Mouse (Mus musculus) hindbrain, embryonic 12.5 days (tissue): ENCODE data around the gene Hspg2. TPM values are rescaled to one million over a fixed set of nuclear protein-coding genes. Genes with fewer than 3 reads are reported as not detected.
"Not testable (repeated sequence)": the region's sequence is repeated elsewhere in the genome, so short reads cannot be mapped to it uniquely, and the experiment has no call there.

Source experiments
- ATAC-seq: fragments of 200-750 bp; cut with Nextera tagmentation; 2 replicates; pipeline ENCODE4 v1.8.0; 2017; ENCODE audit warnings: moderate TSS enrichment; ENCODE audit not compliant: low FRiP score
- H3K27ac ChIP-seq: fragments of 300-500 bp; sonication (generic); 2 replicates; pipeline ENCODE4 v1.5.1; 2016; ENCODE audit warnings: mild to moderate bottlenecking
- H3K27me3 ChIP-seq: fragments of 300-500 bp; sonication (generic); 2 replicates; pipeline ENCODE4 v1.6.1; 2016; ENCODE audit warnings: mild to moderate bottlenecking
- H3K36me3 ChIP-seq: fragments of 300-500 bp; sonication (generic); 2 replicates; pipeline ENCODE4 v1.6.1; 2016; ENCODE audit warnings: mild to moderate bottlenecking
- H3K4me1 ChIP-seq: fragments of 300-500 bp; sonication (generic); 2 replicates; pipeline ENCODE4 v1.6.1; 2016
- H3K4me2 ChIP-seq: fragments of 300-500 bp; sonication (generic); replicated peaks from 2 replicates; pipeline ENCODE4 v1.6.1; 2016; ENCODE audit warnings: mild to moderate bottlenecking
- H3K4me3 ChIP-seq: fragments of 300-500 bp; sonication (generic); 2 replicates; pipeline ENCODE4 v1.5.1; 2016; ENCODE audit warnings: mild to moderate bottlenecking
- H3K9ac ChIP-seq: fragments of 300-500 bp; sonication (generic); 2 replicates; pipeline ENCODE4 v1.6.1; 2016; ENCODE audit warnings: mild to moderate bottlenecking, moderate library complexity
- H3K9me3 ChIP-seq: fragments of 300-500 bp; sonication (generic); replicated peaks from 2 replicates; pipeline ENCODE4 v1.6.1; 2016; ENCODE audit warnings: mild to moderate bottlenecking
- WGBS: fragments of 180-500 bp; shearing (Covaris S2); methylation state at CpG from one replicate; pipeline ENCODE4 v1.1.7; 2016; 5-methylcytosine and 5-hydroxymethylcytosine counted together
- polyA plus RNA-seq: library from polyadenylated mRNA; unstranded; fragments of >200 nt; fragmentation: Nextera tagmentation; extraction: Ambion mirVana; gene quantifications from 2 replicates; pipeline ENCODE4 v1.2.1, GENCODE M21; 2016

Gene Hspg2
- 14.7 and 15.0 TPM in 2 replicates for polyA plus RNA-seq

DNA sequence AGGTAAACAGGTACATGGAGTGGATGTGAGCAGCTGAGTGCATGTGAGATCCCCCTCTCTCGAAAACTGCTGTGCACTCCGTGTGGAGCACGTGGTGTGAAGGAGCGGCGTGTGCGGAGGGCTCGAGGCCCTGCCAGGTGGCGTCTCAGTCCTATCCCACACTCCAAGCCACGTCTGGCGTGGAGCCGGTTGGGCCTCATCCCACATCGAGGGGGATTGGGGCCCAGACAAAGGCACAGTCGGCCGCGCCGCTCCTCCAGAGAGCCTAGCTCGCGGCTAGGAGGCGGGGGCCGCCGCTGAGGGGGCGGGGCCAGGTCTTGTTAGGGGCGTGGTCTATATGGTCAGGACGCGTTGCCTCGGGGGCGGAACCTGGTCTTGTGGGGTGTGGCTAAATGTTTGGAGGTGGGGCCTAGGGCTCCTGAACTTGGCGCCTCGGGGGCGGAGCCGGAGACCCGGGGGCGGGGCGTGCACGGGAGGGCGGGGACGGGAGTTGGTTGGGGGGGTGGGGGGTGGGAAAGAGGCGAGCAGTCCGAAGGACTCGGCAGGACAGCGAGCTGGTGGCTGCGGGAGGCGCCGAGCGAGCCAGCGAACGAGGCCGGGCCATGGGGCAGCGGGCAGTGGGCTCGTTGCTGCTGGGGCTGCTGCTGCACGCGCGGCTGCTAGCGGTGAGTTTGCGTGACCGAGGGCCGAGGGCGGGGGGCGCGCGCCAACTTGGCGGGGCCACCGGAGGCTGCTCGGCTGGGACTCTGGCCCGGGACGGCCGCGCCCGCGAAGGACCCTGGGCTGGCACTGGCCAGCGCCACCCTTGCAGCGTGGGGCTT, at the start of gene Hspg2:
Gene Hspg2, plus strand, starts transcription at position 510 of the 821 bp plus-strand sequence.
- under 1% methylated on average over 62 of the region's 72 CpGs for WGBS
- 0 out of 2 replicates have a peak, but pooled peaks cover 6% of the 10 kb centered on the region for H3K27me3 ChIP-seq
- peak within 1 kb of the TSS; percentile 75 for H3K9ac ChIP-seq
- H3K36me3 ChIP-seq, result no peaks in the 10 kb centered on the region
- H3K4me1 ChIP-seq, result peaks cover 30% of the 10 kb centered on the region
- peak within 1 kb of the TSS; percentile 24; the same call in 1 of the 2 replicates for H3K27ac ChIP-seq
- H3K4me3 ChIP-seq, result peak within 1 kb of the TSS; percentile 62
- H3K9me3 ChIP-seq, result no peaks in the 10 kb centered on the region
- peak within 1 kb of the TSS; percentile 93 for H3K4me2 ChIP-seq
- peak; percentile 88 for ATAC-seq

- Histone ChIP-seq H3K9ac (no peak within 1 kb of the TSS), H3K9me3 (no peaks in the 10 kb centered on the region), H3K27me3 (no peaks in the 10 kb centered on the region), H3K4me2 (no peak within 1 kb of the TSS), H3K4me1 (no peaks in the 10 kb centered on the region), H3K27ac (no peak within 1 kb of the TSS), H3K36me3 (no peaks in the 10 kb centered on the region), H3K4me3 (no peak within 1 kb of the TSS)
- ATAC-seq, result no peak
- WGBS, result 97% methylated on average over 4 of the region's 4 CpGs
Measured at GRCm38 (mm10) chr4:137430502-137430901, 38.1 kb upstream of the Hspg2 start, which contains the start of gene Cela3b. TSS of gene Cela3b (minus strand) at chr4:137430540.

- not testable (repeated sequence) for H3K4me1 ChIP-seq, H3K4me3 ChIP-seq, H3K36me3 ChIP-seq, H3K4me2 ChIP-seq, H3K27ac ChIP-seq, H3K27me3 ChIP-seq, ATAC-seq, H3K9me3 ChIP-seq, H3K9ac ChIP-seq
- WGBS, result 84% methylated on average over 10 of the region's 10 CpGs
Measured at GRCm38 (mm10) chr4:137432700-137433550, 35.6 kb upstream of the Hspg2 start.

DNA sequence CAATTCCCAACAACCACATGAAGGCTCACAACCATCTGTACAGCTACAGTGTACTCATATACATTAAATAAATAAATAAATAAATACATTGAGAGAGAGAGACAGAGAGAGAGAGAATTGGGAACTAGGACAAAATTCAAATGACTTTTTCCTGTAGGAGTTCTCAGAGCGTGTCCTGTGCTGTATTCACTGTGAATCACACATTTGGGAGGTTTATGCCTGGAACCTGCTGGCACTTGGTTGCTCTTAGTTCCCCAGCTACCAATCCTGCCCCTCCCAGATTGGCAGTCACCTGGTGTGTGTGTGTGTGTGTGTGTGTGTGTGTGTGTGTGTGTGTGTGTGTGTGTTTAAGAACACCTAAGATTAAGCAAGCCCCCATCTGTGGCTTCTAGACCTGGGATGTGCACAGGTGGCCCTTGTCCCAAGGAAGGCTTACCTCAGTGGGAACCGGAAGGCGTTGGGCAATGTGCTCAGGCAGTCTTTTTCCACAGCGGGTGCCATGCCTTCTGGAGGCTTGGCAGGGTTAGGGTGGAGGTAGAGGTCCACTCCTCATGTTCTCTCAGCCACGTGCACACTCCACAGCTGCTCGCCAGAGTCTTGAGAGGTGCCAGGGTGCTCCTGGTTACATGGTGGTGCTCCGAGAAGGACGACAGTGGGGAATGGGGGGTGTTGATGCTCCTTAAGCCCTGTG, 31.4 kb upstream of the Hspg2 start:
- no peak for ATAC-seq
- H3K4me1 ChIP-seq, result no peaks in the 10 kb centered on the region
- H3K9me3 ChIP-seq, result no peaks in the 10 kb centered on the region
- H3K4me3 ChIP-seq, result no peak overlapping the region
- H3K9ac ChIP-seq, result no peak overlapping the region
- no peaks in the 10 kb centered on the region for H3K36me3 ChIP-seq
- H3K27me3 ChIP-seq, result no peaks in the 10 kb centered on the region
- WGBS, result 93% methylated on average over 8 of the region's 8 CpGs
- H3K4me2 ChIP-seq, result no peak overlapping the region
- no peak overlapping the region for H3K27ac ChIP-seq

DNA sequence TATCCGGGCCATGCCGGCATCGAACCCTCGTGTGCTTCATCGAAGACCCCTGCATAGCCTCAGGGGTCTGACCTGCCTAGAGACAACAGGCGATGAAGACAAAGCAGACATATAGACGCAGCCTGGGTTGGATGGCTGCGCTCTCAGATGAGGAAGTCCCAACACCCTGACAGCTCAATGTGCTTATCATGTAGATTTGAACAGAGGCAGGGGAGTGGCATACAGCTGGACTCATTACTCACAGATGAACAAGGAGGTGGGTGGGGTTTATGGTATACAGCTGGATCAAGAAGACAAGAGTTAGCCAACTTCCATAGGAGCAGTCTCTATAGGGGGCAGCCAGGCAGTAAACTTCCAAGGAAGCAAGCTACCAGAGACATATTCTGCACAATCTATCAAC, 29.7 kb upstream of the Hspg2 start:
- H3K36me3 ChIP-seq, result no peaks in the 10 kb centered on the region
- ATAC-seq, result no peak
- H3K9me3 ChIP-seq, result no peaks in the 10 kb centered on the region

GRCm38 (mm10) chr4:137441332-137441731, 27.2 kb upstream of the Hspg2 start:
- ATAC-seq, result no peak
- H3K9me3 ChIP-seq, result no peaks in the 10 kb centered on the region
- WGBS, result 91% methylated on average over 4 of the region's 4 CpGs
- H3K9ac ChIP-seq, result no peak overlapping the region
- no peak overlapping the region for H3K27ac ChIP-seq
- H3K27me3 ChIP-seq, result no peaks in the 10 kb centered on the region
- H3K36me3 ChIP-seq, result no peaks in the 10 kb centered on the region
- no peaks in the 10 kb centered on the region for H3K4me1 ChIP-seq
- H3K4me2 ChIP-seq, result no peak overlapping the region
- H3K4me3 ChIP-seq, result no peak overlapping the region

More for the DNA sequence above, 29.7 kb upstream of the Hspg2 start:
- whole genome bisulfite sequencing, result 91% methylated on average over 8 of the region's 8 CpGs
- no peak overlapping the region for H3K9ac ChIP-seq
- H3K4me1 ChIP-seq, result no peaks in the 10 kb centered on the region
- H3K27me3 ChIP-seq, result no peaks in the 10 kb centered on the region
- no peak overlapping the region for H3K27ac ChIP-seq
- H3K4me2 ChIP-seq, result no peak overlapping the region
- no peak overlapping the region for H3K4me3 ChIP-seq

GRCm38 (mm10) chr4:137443625-137444024, 24.9 kb upstream of the Hspg2 start:
- 36% methylated on average over 5 of the region's 5 CpGs for WGBS
- H3K9ac ChIP-seq, result no peak overlapping the region

GRCm38 (mm10) chr4:137445881-137446280, 22.7 kb upstream of the Hspg2 start:
- WGBS, result 93% methylated on average over 4 of the region's 4 CpGs
- H3K36me3 ChIP-seq, result no peaks in the 10 kb centered on the region
- H3K4me2 ChIP-seq, result no peak overlapping the region
- H3K4me3 ChIP-seq, result no peak overlapping the region
- no peaks in the 10 kb centered on the region for H3K9me3 ChIP-seq
- no peak for ATAC-seq
- no peak overlapping the region for H3K27ac ChIP-seq
- no peaks in the 10 kb centered on the region for H3K27me3 ChIP-seq
- H3K9ac ChIP-seq, result no peak overlapping the region
- peaks cover 7% of the 10 kb centered on the region; the same call in 1 of the 2 replicates for H3K4me1 ChIP-seq

More at GRCm38 (mm10) chr4:137443625-137444024, 24.9 kb upstream of the Hspg2 start:
- Histone ChIP-seq H3K27ac (no peak overlapping the region), H3K27me3 (no peaks in the 10 kb centered on the region), H3K36me3 (no peaks in the 10 kb centered on the region), H3K4me3 (no peak overlapping the region), H3K4me1 (peaks cover 6% of the 10 kb centered on the region; the same call in 1 of the 2 replicates), H3K4me2 (no peak overlapping the region; the same call in 1 of the 2 replicates), H3K9me3 (no peaks in the 10 kb centered on the region)
- no peak for ATAC-seq

GRCm38 (mm10) chr4:137447363-137448196, 21.0 kb upstream of the Hspg2 start:
- Histone ChIP-seq H3K4me1 (peaks cover 7% of the 10 kb centered on the region; the same call in 1 of the 2 replicates), H3K27me3 (no peaks in the 10 kb centered on the region), H3K4me3 (no peak overlapping the region), H3K4me2 (no peak overlapping the region), H3K9ac (no peak overlapping the region), H3K27ac (no peak overlapping the region), H3K9me3 (no peaks in the 10 kb centered on the region), H3K36me3 (no peaks in the 10 kb centered on the region)
- 63% methylated on average over 7 of the region's 7 CpGs for WGBS
- ATAC-seq, result no peak

- H3K27me3 ChIP-seq, result no peaks in the 10 kb centered on the region
- H3K4me2 ChIP-seq, result no peak overlapping the region
- H3K4me1 ChIP-seq, result peaks cover 7% of the 10 kb centered on the region; the same call in 1 of the 2 replicates
- no peak for ATAC-seq
- H3K9me3 ChIP-seq, result no peaks in the 10 kb centered on the region
- no peak overlapping the region for H3K27ac ChIP-seq
- 54% methylated on average over 6 of the region's 6 CpGs for WGBS
- H3K4me3 ChIP-seq, result no peak overlapping the region
- H3K9ac ChIP-seq, result no peak overlapping the region
- no peaks in the 10 kb centered on the region for H3K36me3 ChIP-seq
Measured at GRCm38 (mm10) chr4:137448197-137448596, 20.4 kb upstream of the Hspg2 start.

DNA sequence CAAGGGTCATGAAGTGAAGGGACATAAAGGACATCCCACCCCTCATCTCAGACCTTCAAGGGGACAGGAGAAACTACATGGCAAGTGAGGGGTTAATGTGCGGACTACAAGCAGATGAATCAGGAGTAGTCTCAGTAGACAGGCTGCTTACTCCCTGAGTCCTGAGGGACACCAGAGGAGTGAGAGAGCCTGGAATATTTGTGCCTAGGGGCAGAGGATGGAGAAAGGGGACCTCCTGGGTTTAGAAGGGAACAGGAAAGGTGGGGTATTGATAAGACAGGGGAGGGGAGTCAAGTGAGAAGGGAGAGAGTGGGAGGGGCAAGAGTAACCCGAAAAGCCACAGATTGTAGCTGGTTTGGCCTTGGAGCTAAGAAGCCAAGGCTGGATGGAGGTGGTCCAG, 19.9 kb upstream of the Hspg2 start:
- H3K27ac ChIP-seq, result no peak overlapping the region
- no peaks in the 10 kb centered on the region for H3K27me3 ChIP-seq
- H3K4me1 ChIP-seq, result peaks cover 7% of the 10 kb centered on the region; the same call in 1 of the 2 replicates
- no peak overlapping the region for H3K9ac ChIP-seq
- WGBS, result 69% methylated on average over 2 of the region's 2 CpGs
- ATAC-seq, result no peak
- H3K36me3 ChIP-seq, result no peaks in the 10 kb centered on the region
- H3K4me2 ChIP-seq, result no peak overlapping the region
- H3K9me3 ChIP-seq, result no peaks in the 10 kb centered on the region
- no peak overlapping the region for H3K4me3 ChIP-seq
